ENCODE assay signal across 20 mouse cellular contexts in genomic region chr14:105905935-105906334, GRCm38 (mm10). TPM values are rescaled to one million over a fixed set of nuclear protein-coding genes. Genes with fewer than 3 reads are reported as not detected.
DNase-seq lines count a peak whose midpoint lies in the region; ATAC-seq lines count a peak whose summit lies in the region.
"Had no signal": no experiment of that assay in that cellular context is flagged by ENCODE, and none has a peak within 500 bp of the region (broad histone marks: within the 10 kb centered on the region; RNA-seq: fewer than 3 reads in every experiment).

No protein-coding gene starts in this region.

- no peak for DNase-seq in forebrain, embryonic 11.5 days (ENCODE audit: low spot score)
- peak; percentile 49 for DNase-seq in midbrain, embryonic 11.5 days (ENCODE audit: low spot score, missing footprints)
- no peak for DNase-seq in gastrocnemius, postnatal 10 days
- no peak for DNase-seq in layer of hippocampus, postnatal 25 days (ENCODE audit: extremely low spot score in 1 of 2, low spot score in 1 of 2)
- DNase-seq: adrenal gland, postnatal 10 days; cerebellum, adult 11 months; cerebellum, adult 8-10 months; cerebellum, postnatal 14 days; gastrocnemius, postnatal 14 days; heart, postnatal 10 days; heart, postnatal 4 days had no signal

- 0 out of 2 replicates have a peak, but pooled peaks have one; percentile 36 for ATAC-seq in forebrain, embryonic 11.5 days (replicated peaks; ENCODE audit: low FRiP score)
- ATAC-seq in forebrain, embryonic 15.5 days (replicated peaks) = no peak
- no peak for ATAC-seq in midbrain, embryonic 11.5 days (ENCODE audit: low FRiP score)
- ATAC-seq in midbrain, embryonic 13.5 days = no peak
- ATAC-seq in megakaryocyte progenitor cell, adult 5-6 weeks (replicated peaks; ENCODE audit: poor library complexity) = peak; percentile 97
- ATAC-seq: forebrain, embryonic 14.5 days; intestine, embryonic 16.5 days had no signal

- H3K9me3 ChIP-seq in forebrain, embryonic 11.5 days (ENCODE audit: control insufficient read depth, low read length) = no peaks in the 10 kb centered on the region
- H3K9me3 ChIP-seq in forebrain, embryonic 15.5 days = 0 out of 2 replicates have a peak, but pooled peaks cover 2% of the 10 kb centered on the region
- no peaks in the 10 kb centered on the region for H3K9me3 ChIP-seq in midbrain, embryonic 11.5 days (ENCODE audit: control insufficient read depth, low read length)
- H3K9me3 ChIP-seq in midbrain, embryonic 13.5 days = no peaks in the 10 kb centered on the region
- H3K9me3 ChIP-seq: embryonic facial prominence, embryonic 13.5 days; heart, embryonic 10.5 days; hindbrain, embryonic 15.5 days had no signal

- H3K9ac ChIP-seq in forebrain, embryonic 11.5 days (ENCODE audit: low read length) = no peak overlapping the region
- no peak overlapping the region for H3K9ac ChIP-seq in forebrain, embryonic 15.5 days (replicated peaks)
- no peak overlapping the region for H3K9ac ChIP-seq in midbrain, embryonic 11.5 days (ENCODE audit: low read length)
- H3K9ac ChIP-seq in midbrain, embryonic 13.5 days (replicated peaks) = no peak overlapping the region
- H3K9ac ChIP-seq: embryonic facial prominence, embryonic 13.5 days; hindbrain, embryonic 15.5 days had no signal

- no peaks in the 10 kb centered on the region for H3K36me3 ChIP-seq in forebrain, embryonic 11.5 days (ENCODE audit: control insufficient read depth, insufficient read depth, low read length)
- no peaks in the 10 kb centered on the region for H3K36me3 ChIP-seq in forebrain, embryonic 15.5 days
- no peaks in the 10 kb centered on the region for H3K36me3 ChIP-seq in midbrain, embryonic 11.5 days (ENCODE audit: control insufficient read depth, insufficient read depth, low read length)
- no peaks in the 10 kb centered on the region for H3K36me3 ChIP-seq in midbrain, embryonic 13.5 days
- H3K36me3 ChIP-seq: embryonic facial prominence, embryonic 13.5 days; heart, embryonic 10.5 days; hindbrain, embryonic 15.5 days had no signal

- 90% methylated on average over 5 of the region's 5 CpGs for WGBS in forebrain, embryonic 11.5 days
- WGBS in forebrain, embryonic 15.5 days = 93% methylated on average over 5 of the region's 5 CpGs
- WGBS in midbrain, embryonic 11.5 days = 91% methylated on average over 5 of the region's 5 CpGs
- 89% methylated on average over 5 of the region's 5 CpGs for WGBS in midbrain, embryonic 13.5 days

- H3K4me1 ChIP-seq in forebrain, embryonic 11.5 days (replicated peaks; ENCODE audit: control insufficient read depth, insufficient read depth, low read length) = no peaks in the 10 kb centered on the region
- H3K4me1 ChIP-seq in forebrain, embryonic 15.5 days = no peaks in the 10 kb centered on the region
- H3K4me1 ChIP-seq in midbrain, embryonic 11.5 days (ENCODE audit: control insufficient read depth, insufficient read depth, low read length) = no peaks in the 10 kb centered on the region
- H3K4me1 ChIP-seq in midbrain, embryonic 13.5 days (replicated peaks) = no peaks in the 10 kb centered on the region
- H3K4me1 ChIP-seq: embryonic facial prominence, embryonic 13.5 days; heart, embryonic 10.5 days; hindbrain, embryonic 15.5 days had no signal

- H3K27me3 ChIP-seq in forebrain, embryonic 11.5 days (ENCODE audit: control insufficient read depth, insufficient read depth, low read length) = no peaks in the 10 kb centered on the region
- no peaks in the 10 kb centered on the region for H3K27me3 ChIP-seq in forebrain, embryonic 15.5 days
- H3K27me3 ChIP-seq in midbrain, embryonic 11.5 days (ENCODE audit: control insufficient read depth, insufficient read depth, low read length) = no peaks in the 10 kb centered on the region; the same call in 1 of the 2 replicates
- H3K27me3 ChIP-seq in midbrain, embryonic 13.5 days = no peaks in the 10 kb centered on the region
- H3K27me3 ChIP-seq: embryonic facial prominence, embryonic 13.5 days; hindbrain, embryonic 15.5 days had no signal

- no peak overlapping the region for H3K27ac ChIP-seq in forebrain, embryonic 11.5 days (ENCODE audit: low read depth, low read length)
- H3K27ac ChIP-seq in forebrain, embryonic 15.5 days (replicated peaks) = no peak overlapping the region
- H3K27ac ChIP-seq in midbrain, embryonic 11.5 days (ENCODE audit: low read depth, low read length) = no peak overlapping the region
- no peak overlapping the region for H3K27ac ChIP-seq in midbrain, embryonic 13.5 days
- H3K27ac ChIP-seq: embryonic facial prominence, embryonic 13.5 days; heart, embryonic 10.5 days; hindbrain, embryonic 15.5 days had no signal

- H3K4me3 ChIP-seq in forebrain, embryonic 11.5 days (ENCODE audit: low read depth, low read length) = no peak overlapping the region
- no peak overlapping the region for H3K4me3 ChIP-seq in forebrain, embryonic 15.5 days
- no peak overlapping the region for H3K4me3 ChIP-seq in midbrain, embryonic 11.5 days (ENCODE audit: low read depth, low read length)
- no peak overlapping the region for H3K4me3 ChIP-seq in midbrain, embryonic 13.5 days (replicated peaks)
- H3K4me3 ChIP-seq: embryonic facial prominence, embryonic 13.5 days; heart, embryonic 10.5 days; hindbrain, embryonic 15.5 days had no signal

- no peak overlapping the region for H3K4me2 ChIP-seq in forebrain, embryonic 11.5 days (ENCODE audit: low read depth, low read length, severe bottlenecking)
- no peak overlapping the region for H3K4me2 ChIP-seq in forebrain, embryonic 15.5 days (replicated peaks)
- no peak overlapping the region for H3K4me2 ChIP-seq in midbrain, embryonic 11.5 days
- H3K4me2 ChIP-seq in midbrain, embryonic 13.5 days (replicated peaks) = no peak overlapping the region
- H3K4me2 ChIP-seq: embryonic facial prominence, embryonic 13.5 days; hindbrain, embryonic 15.5 days had no signal

RNA-seq across cellular contexts. Expression of gene Spry2, which starts 9.3 kb away (rescaled TPM):
- 22.2 and 24.4 TPM in 2 replicates for polyA plus RNA-seq in forebrain, embryonic 11.5 days (2014; fragmentation: Nextera tagmentation; extraction: Ambion mirVana)
- 27.5 and 34.4 TPM in 2 replicates for polyA plus RNA-seq in forebrain, embryonic 15.5 days (2015; fragmentation: Nextera tagmentation; extraction: Ambion mirVana)
- 27.0 and 28.0 TPM in 2 replicates for polyA plus RNA-seq in midbrain, embryonic 11.5 days (2014; fragmentation: Nextera tagmentation; extraction: Ambion mirVana)
- 26.9 and 38.6 TPM in 2 replicates for polyA plus RNA-seq in midbrain, embryonic 13.5 days (2015; fragmentation: Nextera tagmentation; extraction: Ambion mirVana)
- total RNA-seq in megakaryocyte progenitor cell, adult 5-6 weeks (2015) = 11.6 and 16.3 TPM in 2 replicates
- 7.1 and 9.9 TPM in 2 replicates for total RNA-seq in megakaryocyte progenitor cell, adult 5-6 weeks (2017)
- 10 to 100 TPM; 41.7 to 44.5 TPM for total RNA-seq in gastrocnemius, postnatal 10 days (2021)
- total RNA-seq in layer of hippocampus, postnatal 25 days (2021) = 10 to 100 TPM; 66.5 to 78.6 TPM
- total RNA-seq: MEL had no signal

Comparison
In these comparisons a context has a peak if more than half of its experiments do, and no peak if none do; other contexts are left out.
1. ATAC-seq: peak in forebrain, embryonic 11.5 days (single experiment) and megakaryocyte progenitor cell, adult 5-6 weeks (single experiment); none in forebrain, embryonic 15.5 days (single experiment), midbrain, embryonic 11.5 days (single experiment) and midbrain, embryonic 13.5 days (single experiment).